Mouse (Mus musculus) embryo, embryonic 11.5 days (tissue): ENCODE measurements at regions not wholly inside any gene's neighbourhood (a gene's known extent, or its start where the extent isn't known, plus 50 kb on each side); places are given as distances from the start of the nearest gene placed in this dataset.

ENCODE experiments used
- DNase-seq: peaks from one replicate; pipeline ENCODE4 v3.0.0-alpha.2; 2012; ENCODE audit warnings: low read depth, low spot score

- no peak for DNase-seq
Observed at GRCm38 (mm10) chr15:95714408-95714807, 58.6 kb upstream of the Dbx2 start.

- no peak for DNase-seq
Observed at GRCm38 (mm10) chr15:95715941-95716340, 60.2 kb upstream of the Dbx2 start.

GRCm38 (mm10) chr15:95723699-95724098, 66.9 kb upstream of the Ano6 start:
- no peak for DNase-seq

- DNase-seq = peak; percentile 53
Observed at GRCm38 (mm10) chr15:95725866-95726265, 64.8 kb upstream of the Ano6 start.

DNA sequence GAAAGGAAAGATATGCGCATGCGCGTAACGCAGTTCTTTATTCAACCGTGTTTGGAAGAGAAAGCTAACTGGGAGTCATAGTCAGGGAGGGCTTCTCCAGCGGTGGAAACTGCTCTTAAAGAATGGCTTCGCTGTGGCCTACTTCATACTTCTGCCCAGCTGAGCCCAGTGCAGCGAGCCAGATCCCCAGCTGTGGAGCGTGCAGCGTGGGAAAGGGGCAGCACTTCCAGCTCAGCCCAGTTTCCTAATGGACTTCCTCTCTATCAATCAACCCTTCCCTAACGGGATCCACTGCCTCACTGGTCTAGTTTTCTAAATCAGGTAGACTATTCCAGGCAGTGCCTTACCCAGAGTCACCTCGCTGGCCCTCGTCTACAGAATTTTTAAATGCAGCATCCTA, 64.1 kb upstream of the Ano6 start:
- no peak for DNase-seq

GRCm38 (mm10) chr15:95735746-95736145, 54.9 kb upstream of the Ano6 start:
- no peak for DNase-seq
